Mouse (Mus musculus): Measurements from ENCODE around the gene Foxl1.

Gene Foxl1

DNA sequence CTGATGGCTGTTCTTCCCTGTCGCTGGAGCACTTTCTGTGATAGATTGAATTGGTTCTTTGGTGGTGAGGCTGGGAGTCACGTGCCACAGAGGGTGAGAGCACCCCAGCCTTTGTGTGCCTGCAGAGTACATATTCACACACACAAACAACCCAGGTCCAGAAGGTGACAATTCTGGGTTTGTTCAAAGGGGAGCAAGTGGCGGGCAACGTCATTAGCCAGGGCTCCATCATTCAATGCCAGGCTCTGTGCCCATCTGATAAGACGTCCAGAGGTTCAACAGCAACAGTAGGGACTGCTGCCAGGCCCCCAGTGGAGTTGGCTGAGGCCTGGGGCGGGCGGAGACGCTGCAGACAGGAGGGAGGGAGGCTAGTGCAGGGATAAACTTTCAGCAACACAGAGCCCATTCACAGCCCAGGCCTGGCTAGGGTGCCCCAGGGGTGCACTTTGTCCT, 36.3 kb downstream of the Foxl1 start:
- no peak for DNase-seq (ENCODE audit: low read depth in 2 of 2, low spot score in 2 of 2)

DNA sequence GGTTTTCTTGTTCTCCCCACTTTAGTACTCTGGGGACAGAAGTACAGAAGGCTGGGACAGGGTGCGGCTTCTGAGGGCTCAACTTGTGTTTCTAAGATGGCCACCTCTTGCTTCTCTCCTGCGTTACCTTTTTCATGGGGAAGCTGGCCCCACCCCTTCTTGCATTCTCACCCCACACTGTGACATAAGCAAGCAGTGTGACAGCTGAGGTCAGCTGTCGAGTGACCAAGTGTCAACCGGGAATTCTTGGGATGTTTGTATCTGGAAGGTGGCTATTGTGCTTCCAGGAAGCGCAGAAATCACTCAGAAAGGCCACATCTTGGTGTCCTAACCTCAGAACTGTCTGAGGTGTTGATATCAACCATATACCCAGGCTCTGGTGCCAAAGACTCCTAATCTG, 40.3 kb downstream of the Foxl1 start:
- DNase-seq (ENCODE audit: low read depth in 2 of 2, low spot score in 2 of 2): no peak

DNA sequence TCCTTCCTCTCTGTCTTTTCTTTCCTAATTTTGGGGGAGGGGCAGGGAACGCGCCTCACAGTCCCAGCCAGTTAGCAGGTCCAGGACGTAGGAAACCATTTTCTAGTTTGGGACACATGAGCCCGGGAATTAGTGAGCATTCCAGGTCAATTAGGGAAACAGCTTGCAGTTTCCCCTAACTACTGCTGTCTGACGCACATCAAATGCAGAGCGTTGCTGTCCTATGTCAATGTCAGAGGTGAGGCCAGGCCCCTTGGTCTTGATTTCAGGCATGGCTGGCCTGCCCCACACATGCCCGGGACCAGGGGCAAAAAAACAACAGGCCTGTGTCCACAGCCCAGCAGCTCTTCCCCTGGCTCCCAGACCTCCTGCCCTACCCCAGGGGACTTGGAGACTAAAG, 42.4 kb downstream of the Foxl1 start:
- no peak for DNase-seq (ENCODE audit: low read depth in 2 of 2, low spot score in 2 of 2)

DNA sequence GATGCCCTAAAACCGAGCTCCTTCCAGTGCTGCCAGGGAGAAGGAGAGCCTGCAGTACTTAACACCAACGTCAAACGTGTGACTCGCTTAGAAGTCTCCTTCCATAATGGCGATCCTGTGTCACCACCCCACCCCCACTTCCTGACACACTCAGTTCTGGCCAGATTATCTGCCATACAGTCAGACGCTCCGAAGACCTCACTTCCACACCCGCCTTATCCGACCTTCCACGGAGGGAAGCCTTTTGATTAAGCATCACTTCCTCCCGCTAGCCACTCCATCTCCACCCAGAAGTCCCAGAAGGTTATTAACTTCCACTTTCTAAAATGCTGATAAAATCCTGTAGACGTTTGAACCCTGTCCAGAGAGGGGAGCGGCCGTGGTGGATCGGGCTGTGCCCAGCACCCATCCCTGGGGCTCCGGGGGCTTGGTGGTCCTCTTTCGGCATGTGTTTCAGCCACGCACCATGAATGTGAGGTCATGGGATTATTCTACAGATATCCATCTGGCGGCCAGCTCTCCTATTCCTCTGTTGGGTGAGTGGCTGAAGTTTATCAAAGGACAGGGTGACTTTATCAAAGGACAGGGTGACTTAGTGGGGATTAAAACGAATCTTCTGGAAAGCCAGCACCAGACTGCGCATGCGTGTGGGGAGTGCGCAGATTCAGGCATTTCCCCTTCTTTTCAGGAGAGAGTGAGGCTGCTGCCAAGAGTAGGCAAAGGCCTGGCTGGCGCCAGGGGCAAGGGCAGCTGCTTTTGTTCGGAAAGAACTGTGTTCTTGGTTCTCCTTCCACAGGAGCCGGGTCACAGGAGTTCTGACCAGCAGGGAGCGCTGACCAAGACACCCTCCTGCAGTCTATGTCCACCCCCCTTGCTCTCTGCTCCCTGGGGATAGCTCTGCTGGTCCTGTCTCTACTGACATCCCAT, 43.1 kb downstream of the Foxl1 start:
- no peak for DNase-seq (ENCODE audit: low read depth in 2 of 2, low spot score in 2 of 2)

DNA sequence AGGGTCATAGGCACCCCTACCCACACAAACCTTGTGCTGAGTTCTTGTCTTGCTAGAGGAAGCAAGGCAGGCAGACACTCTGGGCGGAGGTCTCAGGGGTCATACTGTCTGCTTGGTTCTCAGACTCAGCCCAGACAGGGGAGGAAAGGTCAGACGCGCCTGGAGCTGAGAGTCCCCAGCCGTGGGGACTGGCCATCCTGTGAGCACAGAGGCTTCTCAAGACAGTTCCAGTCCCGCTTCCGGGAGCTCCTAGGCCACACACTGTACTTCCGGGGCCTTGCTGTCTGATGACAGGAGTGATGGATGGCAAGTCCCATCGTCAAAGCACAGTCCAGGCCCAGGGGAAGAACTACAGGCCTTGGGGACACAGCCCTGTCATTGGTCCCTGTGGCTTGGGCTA, 44.8 kb downstream of the Foxl1 start:
- no peak for DNase-seq (ENCODE audit: low read depth in 2 of 2, low spot score in 2 of 2)

GRCm38 (mm10) chr8:121174178-121174577, 46.4 kb downstream of the Foxl1 start:
- no peak for DNase-seq (ENCODE audit: low read depth in 2 of 2, low spot score in 2 of 2)

GRCm38 (mm10) chr8:121174721-121175539, 47.2 kb downstream of the Foxl1 start:
- DNase-seq (ENCODE audit: low read depth in 2 of 2, low spot score in 2 of 2): no peak

GRCm38 (mm10) chr8:121175540-121176090, 47.9 kb downstream of the Foxl1 start:
- DNase-seq (ENCODE audit: low read depth in 2 of 2, low spot score in 2 of 2): no peak

DNA sequence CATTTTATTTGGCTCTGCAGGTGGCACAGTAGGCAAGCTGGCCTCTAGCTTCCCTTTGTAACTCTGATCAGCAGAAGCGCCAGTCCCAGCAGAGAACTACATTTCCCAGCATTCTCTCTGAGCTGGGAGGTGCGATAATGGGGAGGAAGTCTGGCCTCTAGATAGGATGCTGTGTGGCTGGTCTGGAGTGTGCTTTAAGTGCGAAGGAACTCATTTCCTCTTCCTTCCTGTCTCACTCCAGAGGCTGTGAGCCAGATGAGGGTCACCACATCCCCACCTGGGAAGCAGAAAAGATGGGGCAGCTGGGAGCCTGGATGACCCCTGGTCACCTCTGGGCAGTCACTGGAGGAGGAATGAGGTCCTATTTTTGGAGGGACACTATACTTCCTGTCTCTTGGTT, 48.6 kb downstream of the Foxl1 start:
- no peak for DNase-seq (ENCODE audit: low read depth in 2 of 2, low spot score in 2 of 2)

Measured in CD8-positive naive resting alpha-beta T cell, adult 2 months (primary cell).